Mouse (Mus musculus): ENCODE data around the gene Kng1. TPM values are rescaled to one million over a fixed set of nuclear protein-coding genes. Genes with fewer than 3 reads are reported as not detected.

Kng1 gene
- polyA plus RNA-seq (2012; rRNA removed): not detected in 2 replicates

GRCm38 (mm10) chr16:23057668-23058447 lies at the start of gene Kng1:
Kng1 (plus strand) TSS chr16:23057865.

GRCm38 (mm10) chr16:23028966-23029600 lies 28.6 kb upstream of the Kng1 start, which contains the start of gene Kng2:
Kng2 (minus strand) TSS chr16:23029482.

GRCm38 (mm10) chr16:23107231-23107942 lies 49.7 kb downstream of the Kng1 start, which contains the start of gene Eif4a2:
Eif4a2 (plus strand) TSS chr16:23107444.

GRCm38 (mm10) chr16:23127673-23128375 lies 70.2 kb downstream of the Kng1 start, which contains the start of gene Rfc4:
Rfc4 (minus strand) TSS chr16:23127737.

Other genes starting within 250 kb of the Kng1 start
- gene Crygs, start 246.3 kb upstream of the Kng1 start, polyA plus RNA-seq (2012; rRNA removed): not detected in 2 replicates
- 14.4 and 17.1 TPM in 2 replicates for gene Tbccd1, start 200.2 kb upstream of the Kng1 start, polyA plus RNA-seq (2012; rRNA removed)
- 32.6 and 42.5 TPM in 2 replicates for gene Dnajb11, start 200.0 kb upstream of the Kng1 start, polyA plus RNA-seq (2012; rRNA removed)
- gene Ahsg, start 166.6 kb upstream of the Kng1 start, polyA plus RNA-seq (2012; rRNA removed): 0.78 and 0.84 TPM in 2 replicates
- gene Fetub, start 139.5 kb upstream of the Kng1 start, polyA plus RNA-seq (2012; rRNA removed): 0.12 and 0.27 TPM in 2 replicates
- 0.58 and 0.90 TPM in 2 replicates for gene Hrg, start 106.8 kb upstream of the Kng1 start, polyA plus RNA-seq (2012; rRNA removed)
- gene Kng2, start 28.4 kb upstream of the Kng1 start, polyA plus RNA-seq (2012; rRNA removed): not detected in 2 replicates
- gene Eif4a2, start 49.6 kb downstream of the Kng1 start, polyA plus RNA-seq (2012; rRNA removed): 46.9 and 50.8 TPM in 2 replicates
- gene Rfc4, start 69.9 kb downstream of the Kng1 start, polyA plus RNA-seq (2012; rRNA removed): 0.29 TPM in 1 of 2 replicates, not detected in the other
- gene Adipoq, start 88.7 kb downstream of the Kng1 start, polyA plus RNA-seq (2012; rRNA removed): 15.4 and 18.9 TPM in 2 replicates
- gene St6gal1, start 166.9 kb downstream of the Kng1 start, polyA plus RNA-seq (2012; rRNA removed): 25.1 and 25.3 TPM in 2 replicates

Measured in colon, adult 2 months (tissue).